ENCODE assay signal across 28 mouse cellular contexts in genomic region chr3:153433010-153433409, GRCm38 (mm10).
A peak's percentile ranks its signal among the peaks of the same experiment; 100 is the strongest.
DNase-seq lines count a peak whose midpoint lies in the region; ATAC-seq lines count a peak whose summit lies in the region.
"Had no signal": no experiment of that assay in that cellular context is flagged by ENCODE, and none has a peak within 500 bp of the region (broad histone marks: within the 10 kb centered on the region; RNA-seq: fewer than 3 reads in every experiment).

No protein-coding gene starts in this region.

- H3K27me3 ChIP-seq in kidney, embryonic 15.5 days, result no peaks in the 10 kb centered on the region
- no peaks in the 10 kb centered on the region for H3K27me3 ChIP-seq in midbrain, embryonic 10.5 days (ENCODE audit: low read depth, poor library complexity, severe bottlenecking)
- no peaks in the 10 kb centered on the region for H3K27me3 ChIP-seq in midbrain, embryonic 16.5 days (ENCODE audit: control insufficient read depth, insufficient read depth, low read depth, low read length)
- H3K27me3 ChIP-seq in embryonic facial prominence, embryonic 11.5 days (ENCODE audit: control insufficient read depth, insufficient read depth, low read length), result no peaks in the 10 kb centered on the region
- H3K27me3 ChIP-seq in forebrain, embryonic 15.5 days, result no peaks in the 10 kb centered on the region
- H3K27me3 ChIP-seq: embryonic facial prominence, embryonic 13.5 days; hindbrain, embryonic 15.5 days; limb, embryonic 15.5 days; liver, embryonic 13.5 days; megakaryocyte, embryonic 14.5 days had no signal

- H3K9ac ChIP-seq in kidney, embryonic 15.5 days, result no peak overlapping the region
- no peak overlapping the region for H3K9ac ChIP-seq in midbrain, embryonic 16.5 days (ENCODE audit: low read depth, low read length)
- H3K9ac ChIP-seq in embryonic facial prominence, embryonic 11.5 days (replicated peaks; ENCODE audit: low read length), result no peak overlapping the region
- no peak overlapping the region for H3K9ac ChIP-seq in forebrain, embryonic 15.5 days (replicated peaks)
- H3K9ac ChIP-seq: embryonic facial prominence, embryonic 13.5 days; forebrain, postnatal 0 days; hindbrain, embryonic 15.5 days; limb, embryonic 15.5 days; liver, embryonic 13.5 days had no signal

- DNase-seq in kidney, adult 11 months, result no peak
- no peak for DNase-seq in midbrain, embryonic 10.5 days (ENCODE audit: low spot score)
- peak; percentile 36 for DNase-seq in embryonic facial prominence, embryonic 11.5 days (ENCODE audit: low spot score)
- DNase-seq in forelimb bud, embryonic 11.5 days (ENCODE audit: low read depth, low spot score), result peak; percentile 8
- DNase-seq in heart, postnatal 10 days, result no peak
- DNase-seq: adrenal gland, adult 2 months; adrenal gland, postnatal 36 days; B cell, adult 2 months; gastrocnemius, postnatal 10 days; kidney, adult 9 months; liver, embryonic 13.5 days; lung, adult 18-20 months; lung, postnatal 4 days; midbrain, embryonic 14.5 days; thymus, postnatal 4 days had no signal

- H3K4me1 ChIP-seq in kidney, embryonic 15.5 days, result peaks cover 17% of the 10 kb centered on the region
- peaks cover 16% of the 10 kb centered on the region for H3K4me1 ChIP-seq in midbrain, embryonic 10.5 days
- H3K4me1 ChIP-seq in midbrain, embryonic 16.5 days (ENCODE audit: control insufficient read depth, insufficient read depth, low read length), result peaks cover 7% of the 10 kb centered on the region
- no peaks in the 10 kb centered on the region for H3K4me1 ChIP-seq in embryonic facial prominence, embryonic 11.5 days (ENCODE audit: control insufficient read depth, insufficient read depth, low read length)
- peaks cover 23% of the 10 kb centered on the region for H3K4me1 ChIP-seq in forebrain, embryonic 15.5 days
- H3K4me1 ChIP-seq: limb, embryonic 15.5 days; megakaryocyte, embryonic 14.5 days had no signal

- H3K4me3 ChIP-seq in kidney, embryonic 15.5 days (replicated peaks), result no peak overlapping the region
- H3K4me3 ChIP-seq in midbrain, embryonic 10.5 days, result no peak overlapping the region
- H3K4me3 ChIP-seq in midbrain, embryonic 16.5 days (ENCODE audit: low read depth, low read length), result no peak overlapping the region
- H3K4me3 ChIP-seq in embryonic facial prominence, embryonic 11.5 days (ENCODE audit: low read depth, low read length), result no peak overlapping the region
- no peak overlapping the region for H3K4me3 ChIP-seq in forebrain, embryonic 15.5 days
- H3K4me3 ChIP-seq: embryonic facial prominence, embryonic 13.5 days; erythroblast, embryonic 14.5 days; hindbrain, embryonic 15.5 days; left cerebral cortex, adult 2 months; limb, embryonic 15.5 days; liver, embryonic 13.5 days; megakaryocyte, embryonic 14.5 days had no signal

- no peak overlapping the region for H3K4me2 ChIP-seq in kidney, embryonic 15.5 days
- H3K4me2 ChIP-seq in midbrain, embryonic 16.5 days (ENCODE audit: low read length), result no peak overlapping the region
- no peak overlapping the region for H3K4me2 ChIP-seq in embryonic facial prominence, embryonic 11.5 days (ENCODE audit: low read depth, low read length)
- no peak overlapping the region for H3K4me2 ChIP-seq in forebrain, embryonic 15.5 days (replicated peaks)
- H3K4me2 ChIP-seq: embryonic facial prominence, embryonic 13.5 days; hindbrain, embryonic 15.5 days; limb, embryonic 15.5 days; liver, embryonic 13.5 days had no signal

- H3K27ac ChIP-seq in kidney, embryonic 15.5 days, result peak overlapping the region; percentile 42
- H3K27ac ChIP-seq in midbrain, embryonic 10.5 days (replicated peaks), result 0 out of 2 replicates have a peak overlapping the region, but pooled peaks have one; percentile 17
- H3K27ac ChIP-seq in midbrain, embryonic 16.5 days (ENCODE audit: low read length), result no peak overlapping the region
- H3K27ac ChIP-seq in embryonic facial prominence, embryonic 11.5 days (replicated peaks; ENCODE audit: low read depth, low read length), result no peak overlapping the region
- no peak overlapping the region for H3K27ac ChIP-seq in forebrain, embryonic 15.5 days (replicated peaks)
- H3K27ac ChIP-seq: hindbrain, embryonic 15.5 days; left cerebral cortex, adult 2 months; limb, embryonic 15.5 days; liver, embryonic 13.5 days had no signal

- no peaks in the 10 kb centered on the region for H3K36me3 ChIP-seq in kidney, embryonic 15.5 days
- H3K36me3 ChIP-seq in midbrain, embryonic 10.5 days, result no peaks in the 10 kb centered on the region
- H3K36me3 ChIP-seq in midbrain, embryonic 16.5 days (ENCODE audit: control insufficient read depth, insufficient read depth, low read length), result no peaks in the 10 kb centered on the region
- H3K36me3 ChIP-seq in embryonic facial prominence, embryonic 11.5 days (replicated peaks; ENCODE audit: control insufficient read depth, insufficient read depth, low read depth, low read length), result no peaks in the 10 kb centered on the region
- H3K36me3 ChIP-seq in forebrain, embryonic 15.5 days, result no peaks in the 10 kb centered on the region
- H3K36me3 ChIP-seq: embryonic facial prominence, embryonic 13.5 days; hindbrain, embryonic 15.5 days; limb, embryonic 15.5 days; liver, embryonic 13.5 days had no signal

- intact Hi-C loops in heart, postnatal 10 days (cut with DNase I), result no loop called here

- ATAC-seq in kidney, embryonic 15.5 days (replicated peaks; ENCODE audit: low FRiP score), result peak; percentile 74
- ATAC-seq in midbrain, embryonic 16.5 days, result no peak
- no peak for ATAC-seq in embryonic facial prominence, embryonic 11.5 days (replicated peaks; ENCODE audit: insufficient number of reproducible peaks, low FRiP score, low TSS enrichment, low read depth)
- no peak for ATAC-seq in forebrain, embryonic 15.5 days (replicated peaks)
- ATAC-seq: activated CD4-positive, CD25-positive, alpha-beta regulatory T cell, adult 4 months; inflammation-experienced regulatory T-cells, adult 6 months; lung, postnatal 0 days had no signal

- no peaks in the 10 kb centered on the region for H3K9me3 ChIP-seq in kidney, embryonic 15.5 days (replicated peaks)
- H3K9me3 ChIP-seq in midbrain, embryonic 10.5 days (replicated peaks), result no peaks in the 10 kb centered on the region
- no peaks in the 10 kb centered on the region for H3K9me3 ChIP-seq in midbrain, embryonic 16.5 days (replicated peaks; ENCODE audit: control insufficient read depth, low read length, poor library complexity, severe bottlenecking)
- H3K9me3 ChIP-seq in embryonic facial prominence, embryonic 11.5 days (replicated peaks; ENCODE audit: control insufficient read depth, low read length), result no peaks in the 10 kb centered on the region
- H3K9me3 ChIP-seq in forebrain, embryonic 15.5 days, result no peaks in the 10 kb centered on the region
- H3K9me3 ChIP-seq: embryonic facial prominence, embryonic 13.5 days; hindbrain, embryonic 15.5 days; limb, embryonic 15.5 days; liver, embryonic 13.5 days; megakaryocyte, embryonic 14.5 days had no signal

- 32% methylated on average over 8 of the region's 8 CpGs for WGBS in kidney, embryonic 15.5 days
- 84% methylated on average over 8 of the region's 8 CpGs for WGBS in midbrain, embryonic 10.5 days
- WGBS in midbrain, embryonic 16.5 days, result 64% methylated on average over 8 of the region's 8 CpGs
- WGBS in embryonic facial prominence, embryonic 11.5 days, result 65% methylated on average over 8 of the region's 8 CpGs
- WGBS in forebrain, embryonic 15.5 days, result 85% methylated on average over 8 of the region's 8 CpGs

Comparison
In these comparisons a context has a peak if more than half of its experiments do, and no peak if none do; other contexts are left out.
1. H3K27ac ChIP-seq: peak in kidney, embryonic 15.5 days (single experiment) and midbrain, embryonic 10.5 days (single experiment); none in midbrain, embryonic 16.5 days (single experiment), embryonic facial prominence, embryonic 11.5 days (single experiment) and forebrain, embryonic 15.5 days (single experiment).
2. DNase-seq: peak in embryonic facial prominence, embryonic 11.5 days (single experiment) and forelimb bud, embryonic 11.5 days (single experiment); none in kidney, adult 11 months (single experiment), midbrain, embryonic 10.5 days (single experiment) and heart, postnatal 10 days (0 of 2).